Mouse (Mus musculus): ENCODE measurements around the gene Ppp1ca. TPM values are rescaled to one million over a fixed set of nuclear protein-coding genes. Genes with fewer than 3 reads are reported as not detected.
A peak's percentile ranks its signal among the peaks of the same experiment; 100 is the strongest.

The Ppp1ca gene
- polyA plus RNA-seq, 1 experiment from 2014 or later, result 684 TPM

- H3K36me3 ChIP-seq, result peaks cover 60% of the 10 kb centered on the region
- no peak for ATAC-seq (ENCODE audit: low FRiP score)
Observed at GRCm38 (mm10) chr19:4159049-4159448, 32.8 kb upstream of the Ppp1ca start.

GRCm38 (mm10) chr19:4162646-4163542, 29.0 kb upstream of the Ppp1ca start, which contains the start of gene Rps6kb2:
Gene Rps6kb2 (minus strand): TSS chr19:4163354.
- Histone ChIP-seq H3K9me3 (replicated peaks) (no peaks in the 10 kb centered on the region), H3K9ac (peak within 1 kb of the TSS; percentile 83)
- WGBS, result 6% methylated on average over 42 of the region's 42 CpGs

More at GRCm38 (mm10) chr19:4159049-4159448, 32.8 kb upstream of the Ppp1ca start:
- Histone ChIP-seq H3K27ac (no peak overlapping the region), H3K9me3 (replicated peaks) (no peaks in the 10 kb centered on the region), H3K9ac (no peak overlapping the region), H3K4me1 (peaks cover 13% of the 10 kb centered on the region), H3K4me2 (replicated peaks) (no peak overlapping the region), H3K27me3 (no peaks in the 10 kb centered on the region), H3K4me3 (no peak overlapping the region)
- whole genome bisulfite sequencing, result 97% methylated on average over 8 of the region's 8 CpGs

GRCm38 (mm10) chr19:4163543-4163887, 28.4 kb upstream of the Ppp1ca start:
- WGBS, result 37% methylated on average over 4 of the region's 4 CpGs
- Histone ChIP-seq H3K4me2 (replicated peaks) (peak overlapping the region; percentile 85), H3K4me1 (peaks cover 10% of the 10 kb centered on the region), H3K4me3 (peak overlapping the region; percentile 59), H3K9me3 (replicated peaks) (no peaks in the 10 kb centered on the region), H3K36me3 (peaks cover 29% of the 10 kb centered on the region), H3K9ac (peak overlapping the region; percentile 61), H3K27me3 (no peaks in the 10 kb centered on the region), H3K27ac (peak overlapping the region; percentile 79)
- ATAC-seq (ENCODE audit: low FRiP score), result peak; percentile 28

More at GRCm38 (mm10) chr19:4162646-4163542, 29.0 kb upstream of the Ppp1ca start, which contains the start of gene Rps6kb2:
- peaks cover 10% of the 10 kb centered on the region for H3K4me1 ChIP-seq
- ATAC-seq (ENCODE audit: low FRiP score), result peak; percentile 90
- peak within 1 kb of the TSS; percentile 79 for H3K27ac ChIP-seq
- no peaks in the 10 kb centered on the region for H3K27me3 ChIP-seq
- peaks cover 35% of the 10 kb centered on the region for H3K36me3 ChIP-seq
- H3K4me3 ChIP-seq, result peak within 1 kb of the TSS; percentile 59
- peak within 1 kb of the TSS; percentile 85 for H3K4me2 ChIP-seq (replicated peaks)

GRCm38 (mm10) chr19:4164100-4164499, 27.8 kb upstream of the Ppp1ca start:
- Histone ChIP-seq H3K36me3 (peaks cover 23% of the 10 kb centered on the region), H3K9me3 (replicated peaks) (no peaks in the 10 kb centered on the region), H3K4me1 (peaks cover 10% of the 10 kb centered on the region), H3K27ac (0 out of 2 replicates have a peak overlapping the region, but pooled peaks have one; percentile 79), H3K4me2 (replicated peaks) (no peak overlapping the region; the same call in 1 of the 2 replicates), H3K27me3 (no peaks in the 10 kb centered on the region), H3K4me3 (no peak overlapping the region), H3K9ac (no peak overlapping the region)
- WGBS, result 87% methylated on average over 3 of the region's 3 CpGs
- no peak for ATAC-seq (ENCODE audit: low FRiP score)

- H3K9ac ChIP-seq, result no peak overlapping the region
- ATAC-seq (ENCODE audit: low FRiP score), result no peak
- WGBS, result 64% methylated on average over 2 of the region's 2 CpGs
- H3K27ac ChIP-seq, result no peak overlapping the region
- no peak overlapping the region for H3K4me3 ChIP-seq
- no peaks in the 10 kb centered on the region for H3K27me3 ChIP-seq
- no peaks in the 10 kb centered on the region for H3K9me3 ChIP-seq (replicated peaks)
- H3K4me2 ChIP-seq (replicated peaks), result no peak overlapping the region
- H3K36me3 ChIP-seq, result peaks cover 17% of the 10 kb centered on the region
- H3K4me1 ChIP-seq, result peaks cover 11% of the 10 kb centered on the region
Observed at GRCm38 (mm10) chr19:4164721-4165120, 27.1 kb upstream of the Ppp1ca start.

- Histone ChIP-seq H3K4me1 (peaks cover 26% of the 10 kb centered on the region), H3K27me3 (no peaks in the 10 kb centered on the region), H3K4me3 (no peak overlapping the region), H3K9me3 (replicated peaks) (no peaks in the 10 kb centered on the region), H3K9ac (peak overlapping the region; percentile 29; the same call in 1 of the 2 replicates), H3K27ac (no peak overlapping the region), H3K36me3 (no peaks in the 10 kb centered on the region; the same call in 1 of the 2 replicates), H3K4me2 (replicated peaks) (no peak overlapping the region)
- 88% methylated on average over 9 of the region's 9 CpGs for WGBS
- ATAC-seq (ENCODE audit: low FRiP score), result no peak
Observed at GRCm38 (mm10) chr19:4166678-4167476, 25.0 kb upstream of the Ppp1ca start.

- Histone ChIP-seq H3K4me1 (peaks cover 16% of the 10 kb centered on the region), H3K27me3 (no peaks in the 10 kb centered on the region), H3K36me3 (no peaks in the 10 kb centered on the region), H3K4me3 (peak overlapping the region; percentile 41), H3K4me2 (replicated peaks) (peak overlapping the region; percentile 76), H3K9ac (peak overlapping the region; percentile 78), H3K27ac (peak overlapping the region; percentile 88), H3K9me3 (replicated peaks) (no peaks in the 10 kb centered on the region)
- peak; percentile 93 for ATAC-seq (ENCODE audit: low FRiP score)
- under 1% methylated on average over 42 of the region's 43 CpGs for WGBS
Observed at GRCm38 (mm10) chr19:4169378-4169784, 22.5 kb upstream of the Ppp1ca start.

- H3K36me3 ChIP-seq, result no peaks in the 10 kb centered on the region
- H3K27me3 ChIP-seq, result no peaks in the 10 kb centered on the region; the same call in 1 of the 2 replicates
- ATAC-seq (ENCODE audit: low FRiP score), result peak; percentile 71
- H3K4me3 ChIP-seq, result peak overlapping the region; percentile 41
- 7% methylated on average over 27 of the region's 27 CpGs for WGBS
- peak overlapping the region; percentile 78 for H3K9ac ChIP-seq
- H3K27ac ChIP-seq, result peak overlapping the region; percentile 88
- peak overlapping the region; percentile 76 for H3K4me2 ChIP-seq (replicated peaks)
- peaks cover 18% of the 10 kb centered on the region for H3K4me1 ChIP-seq
- no peaks in the 10 kb centered on the region for H3K9me3 ChIP-seq (replicated peaks)
Observed at GRCm38 (mm10) chr19:4169810-4170209, 22.1 kb upstream of the Ppp1ca start.

- Histone ChIP-seq H3K36me3 (no peaks in the 10 kb centered on the region), H3K27ac (no peak overlapping the region), H3K4me2 (replicated peaks) (no peak overlapping the region), H3K4me1 (peaks cover 29% of the 10 kb centered on the region), H3K27me3 (no peaks in the 10 kb centered on the region; the same call in 1 of the 2 replicates), H3K9ac (peak overlapping the region; percentile 35), H3K4me3 (no peak overlapping the region), H3K9me3 (replicated peaks) (no peaks in the 10 kb centered on the region)
- no peak for ATAC-seq (ENCODE audit: low FRiP score)
- 90% methylated on average over 10 of the region's 10 CpGs for WGBS
Observed at GRCm38 (mm10) chr19:4170723-4171392, 21.0 kb upstream of the Ppp1ca start.

GRCm38 (mm10) chr19:4171393-4172290, 20.2 kb upstream of the Ppp1ca start:
- Histone ChIP-seq H3K36me3 (no peaks in the 10 kb centered on the region), H3K27ac (no peak overlapping the region), H3K4me2 (replicated peaks) (no peak overlapping the region), H3K9me3 (replicated peaks) (no peaks in the 10 kb centered on the region), H3K27me3 (no peaks in the 10 kb centered on the region; the same call in 1 of the 2 replicates), H3K9ac (peak overlapping the region; percentile 35), H3K4me1 (peaks cover 30% of the 10 kb centered on the region), H3K4me3 (no peak overlapping the region)
- 72% methylated on average over 13 of the region's 13 CpGs for WGBS
- no peak for ATAC-seq (ENCODE audit: low FRiP score)

GRCm38 (mm10) chr19:4172925-4173324, 18.9 kb upstream of the Ppp1ca start:
- ATAC-seq (ENCODE audit: low FRiP score), result no peak
- Histone ChIP-seq H3K9ac (no peak overlapping the region), H3K4me2 (replicated peaks) (no peak overlapping the region), H3K27ac (no peak overlapping the region), H3K9me3 (replicated peaks) (no peaks in the 10 kb centered on the region), H3K4me1 (peaks cover 30% of the 10 kb centered on the region), H3K27me3 (no peaks in the 10 kb centered on the region; the same call in 1 of the 2 replicates), H3K4me3 (no peak overlapping the region), H3K36me3 (no peaks in the 10 kb centered on the region)
- 56% methylated on average over 11 of the region's 11 CpGs for WGBS

Data from hindbrain, embryonic 12.5 days (tissue).